Mouse (Mus musculus): ENCODE data around the gene Olfr1447. TPM values are rescaled to one million over a fixed set of nuclear protein-coding genes. Genes with fewer than 3 reads are reported as not detected.

Gene Olfr1447
- polyA plus RNA-seq (2015; fragmentation: Illumina TruSeq; extraction: RNeasy Lipid Tissue Mini Kit (QIAGEN cat#74804); ENCODE audit: insufficient read depth, low replicate concordance) = not detected

DNA sequence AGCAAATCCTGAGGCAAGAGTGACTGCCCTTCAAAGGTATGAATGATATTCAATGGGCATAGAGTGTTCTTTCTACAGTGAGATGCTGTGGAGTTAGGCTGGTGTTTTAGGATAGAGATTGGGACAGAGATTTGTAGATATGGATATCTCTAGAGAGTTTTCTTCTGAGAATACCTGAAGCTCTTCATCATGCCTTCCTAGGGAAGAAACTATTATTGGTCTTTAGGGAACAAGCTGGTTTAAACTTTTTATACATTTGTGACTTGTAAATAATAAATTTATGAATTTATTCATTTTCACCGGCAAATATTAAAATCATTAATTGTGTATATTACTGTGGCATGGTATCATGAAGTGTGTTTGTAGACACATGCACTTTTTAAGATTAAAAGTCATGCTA lies at the start of gene Olfr1447:
Gene Olfr1447 (minus strand): TSS at position 101 of the 400 bp plus-strand sequence.

DNA sequence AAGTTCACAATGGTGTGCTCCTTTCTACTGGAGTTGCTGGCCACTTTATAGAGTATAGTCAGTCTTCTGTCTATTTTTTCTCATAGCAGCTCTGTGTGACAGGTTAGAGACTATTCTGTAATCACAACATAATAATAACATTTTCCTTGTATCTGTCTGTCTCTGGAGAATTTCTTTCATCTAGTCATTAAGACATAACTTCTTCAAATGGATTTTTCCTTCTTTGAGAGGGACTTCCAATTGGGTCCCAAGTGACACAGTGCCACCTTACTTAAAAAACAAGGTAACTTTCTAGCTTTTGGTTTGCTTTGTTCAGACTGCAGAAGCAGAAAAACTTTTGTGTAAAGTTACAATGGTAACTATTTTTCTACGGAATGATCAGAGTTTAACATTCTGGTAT lies 46.4 kb upstream of the Olfr1447 start, which contains the start of gene Olfr1450:
Gene Olfr1450 (plus strand): TSS at position 301 of the 400 bp plus-strand sequence.

DNA sequence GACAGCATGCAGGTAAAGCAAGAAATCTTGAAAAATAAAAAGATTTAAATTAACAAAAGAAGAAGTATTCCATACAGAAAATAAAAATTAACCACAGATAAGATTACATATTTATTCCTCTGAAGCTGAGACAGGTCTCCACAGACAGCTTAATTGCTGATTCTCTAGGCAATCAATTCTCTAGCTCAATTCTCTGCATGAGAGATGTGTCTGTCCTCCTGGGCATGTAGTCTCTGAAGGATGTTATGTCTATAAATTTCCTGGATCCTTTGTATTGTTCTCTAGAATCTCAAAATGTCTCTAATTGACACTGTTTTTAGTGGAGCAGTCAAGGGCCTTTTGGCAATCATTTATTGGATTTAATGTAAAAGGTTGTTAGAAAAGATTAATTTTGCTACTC lies 27.0 kb upstream of the Olfr1447 start, which contains the start of gene Olfr1449:
Gene Olfr1449 (plus strand): TSS at position 301 of the 400 bp plus-strand sequence.

DNA sequence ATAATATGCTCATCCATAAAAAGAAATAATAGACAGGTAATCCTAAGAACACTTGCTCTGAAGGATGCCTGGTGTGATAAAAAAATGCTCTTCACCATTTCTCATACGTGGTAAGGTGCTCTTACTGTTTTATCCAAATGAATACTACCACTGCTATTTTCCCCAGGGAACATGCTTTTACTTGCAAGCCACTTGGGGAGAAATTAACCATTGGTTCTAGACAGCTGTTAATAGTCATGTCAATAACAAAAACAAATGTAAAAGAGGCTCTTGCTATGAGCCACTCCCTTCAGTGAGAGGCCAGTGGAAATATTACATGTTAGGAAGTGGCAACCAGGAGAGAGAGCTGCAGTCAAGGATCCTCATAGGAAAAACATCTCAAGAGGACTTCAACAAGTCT lies 20.8 kb upstream of the Olfr1447 start, which contains the start of gene Olfr1448:
Gene Olfr1448 (minus strand): TSS at position 101 of the 400 bp plus-strand sequence.

DNA sequence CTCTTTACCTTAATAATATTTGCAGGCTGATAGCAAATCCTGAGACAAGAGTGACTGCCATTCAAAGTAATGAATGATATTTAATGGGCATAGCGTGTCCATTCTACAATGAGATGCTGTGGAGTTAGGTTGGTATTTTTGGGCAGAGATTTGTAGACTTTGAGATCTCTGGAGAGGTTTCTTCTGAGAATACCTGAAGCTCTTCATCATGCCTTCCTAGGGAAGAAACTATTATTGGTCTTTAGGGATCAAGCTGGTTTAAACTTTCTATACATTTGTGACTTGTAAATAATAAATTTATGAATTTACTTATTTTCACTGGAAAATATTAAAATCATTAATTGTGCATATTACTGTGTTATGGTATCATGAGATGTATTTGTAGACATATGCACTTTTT lies 10.1 kb downstream of the Olfr1447 start, which contains the start of gene Olfr1446:
Gene Olfr1446 (minus strand): TSS at position 101 of the 400 bp plus-strand sequence.

DNA sequence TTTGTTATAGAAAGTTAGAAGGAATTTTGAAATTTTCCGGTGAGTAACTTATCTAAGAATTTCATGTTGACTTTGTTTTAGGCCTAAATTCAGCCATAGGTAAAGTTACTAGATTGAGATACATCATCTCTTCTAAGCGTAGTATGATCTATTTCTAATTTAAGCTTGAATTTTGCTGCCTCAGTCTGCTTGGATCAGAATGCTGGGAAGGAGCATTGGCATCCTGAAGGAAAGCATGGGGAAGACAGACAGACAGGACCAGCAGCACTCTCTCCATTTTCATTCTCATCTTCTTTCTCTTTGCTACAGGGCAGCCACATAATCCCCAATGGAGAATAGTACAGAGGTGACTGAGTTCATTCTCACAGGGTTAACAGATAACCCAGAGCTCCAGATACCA lies 20.0 kb downstream of the Olfr1447 start, which contains the start of gene Olfr1445:
Gene Olfr1445 (plus strand): TSS at position 301 of the 400 bp plus-strand sequence.

DNA sequence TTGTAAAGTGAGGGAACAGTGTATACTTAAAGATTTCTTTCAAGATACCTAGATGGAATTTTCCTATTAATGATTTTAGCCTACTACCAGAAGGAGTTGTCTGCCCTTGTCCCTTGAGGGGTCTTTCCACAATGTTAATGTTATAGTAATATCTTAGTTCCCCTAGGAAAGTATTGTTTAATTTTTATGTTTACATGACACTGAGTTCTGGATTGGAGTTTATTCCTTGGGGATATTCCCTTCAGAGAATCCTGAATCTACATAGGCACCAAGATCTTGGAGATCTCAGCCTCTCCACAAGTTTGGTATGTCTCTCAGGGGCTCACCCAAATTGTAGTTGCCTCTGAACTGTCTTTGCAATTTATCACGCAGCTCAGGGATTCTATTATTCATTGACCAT lies 46.6 kb downstream of the Olfr1447 start, which contains the start of gene Olfr1444:
Gene Olfr1444 (plus strand): TSS at position 301 of the 400 bp plus-strand sequence.

Other genes with a start within 250 kb of the Olfr1447 start
- not detected for gene Olfr1442, start 233.3 kb downstream of the Olfr1447 start, polyA plus RNA-seq (2015; fragmentation: Illumina TruSeq; extraction: RNeasy Lipid Tissue Mini Kit (QIAGEN cat#74804); ENCODE audit: insufficient read depth, low replicate concordance)
- gene Olfr1443, start 225.6 kb downstream of the Olfr1447 start, polyA plus RNA-seq (2015; fragmentation: Illumina TruSeq; extraction: RNeasy Lipid Tissue Mini Kit (QIAGEN cat#74804); ENCODE audit: insufficient read depth, low replicate concordance) = not detected
- gene Keg1, start 208.0 kb downstream of the Olfr1447 start, polyA plus RNA-seq (2015; fragmentation: Illumina TruSeq; extraction: RNeasy Lipid Tissue Mini Kit (QIAGEN cat#74804); ENCODE audit: insufficient read depth, low replicate concordance) = not detected
- 3.0 TPM for gene Cntf, start 138.1 kb downstream of the Olfr1447 start, polyA plus RNA-seq (2015; fragmentation: Illumina TruSeq; extraction: RNeasy Lipid Tissue Mini Kit (QIAGEN cat#74804); ENCODE audit: insufficient read depth, low replicate concordance)
- 89.9 TPM for gene Zfp91, start 107.6 kb downstream of the Olfr1447 start, polyA plus RNA-seq (2015; fragmentation: Illumina TruSeq; extraction: RNeasy Lipid Tissue Mini Kit (QIAGEN cat#74804); ENCODE audit: insufficient read depth, low replicate concordance)
- gene Lpxn, start 107.5 kb downstream of the Olfr1447 start, polyA plus RNA-seq (2015; fragmentation: Illumina TruSeq; extraction: RNeasy Lipid Tissue Mini Kit (QIAGEN cat#74804); ENCODE audit: insufficient read depth, low replicate concordance) = 86.4 TPM
- 0.37 TPM for gene Gm5244, start 57.1 kb downstream of the Olfr1447 start, polyA plus RNA-seq (2015; fragmentation: Illumina TruSeq; extraction: RNeasy Lipid Tissue Mini Kit (QIAGEN cat#74804); ENCODE audit: insufficient read depth, low replicate concordance)
- gene Olfr1444, start 46.5 kb downstream of the Olfr1447 start, polyA plus RNA-seq (2015; fragmentation: Illumina TruSeq; extraction: RNeasy Lipid Tissue Mini Kit (QIAGEN cat#74804); ENCODE audit: insufficient read depth, low replicate concordance) = 0.65 TPM
- gene Olfr1445, start 19.9 kb downstream of the Olfr1447 start, polyA plus RNA-seq (2015; fragmentation: Illumina TruSeq; extraction: RNeasy Lipid Tissue Mini Kit (QIAGEN cat#74804); ENCODE audit: insufficient read depth, low replicate concordance) = not detected
- not detected for gene Olfr1446, start 10.2 kb downstream of the Olfr1447 start, polyA plus RNA-seq (2015; fragmentation: Illumina TruSeq; extraction: RNeasy Lipid Tissue Mini Kit (QIAGEN cat#74804); ENCODE audit: insufficient read depth, low replicate concordance)
- gene Olfr1448, start 20.7 kb upstream of the Olfr1447 start, polyA plus RNA-seq (2015; fragmentation: Illumina TruSeq; extraction: RNeasy Lipid Tissue Mini Kit (QIAGEN cat#74804); ENCODE audit: insufficient read depth, low replicate concordance) = not detected
- gene Olfr1449, start 27.1 kb upstream of the Olfr1447 start, polyA plus RNA-seq (2015; fragmentation: Illumina TruSeq; extraction: RNeasy Lipid Tissue Mini Kit (QIAGEN cat#74804); ENCODE audit: insufficient read depth, low replicate concordance) = not detected
- not detected for gene Olfr1450, start 46.5 kb upstream of the Olfr1447 start, polyA plus RNA-seq (2015; fragmentation: Illumina TruSeq; extraction: RNeasy Lipid Tissue Mini Kit (QIAGEN cat#74804); ENCODE audit: insufficient read depth, low replicate concordance)
- not detected for gene Olfr1451, start 91.3 kb upstream of the Olfr1447 start, polyA plus RNA-seq (2015; fragmentation: Illumina TruSeq; extraction: RNeasy Lipid Tissue Mini Kit (QIAGEN cat#74804); ENCODE audit: insufficient read depth, low replicate concordance)
- gene Olfr1453, start 124.6 kb upstream of the Olfr1447 start, polyA plus RNA-seq (2015; fragmentation: Illumina TruSeq; extraction: RNeasy Lipid Tissue Mini Kit (QIAGEN cat#74804); ENCODE audit: insufficient read depth, low replicate concordance) = not detected
- gene Olfr1454, start 156.9 kb upstream of the Olfr1447 start, polyA plus RNA-seq (2015; fragmentation: Illumina TruSeq; extraction: RNeasy Lipid Tissue Mini Kit (QIAGEN cat#74804); ENCODE audit: insufficient read depth, low replicate concordance) = not detected
- gene Olfr1457, start 194.1 kb upstream of the Olfr1447 start, polyA plus RNA-seq (2015; fragmentation: Illumina TruSeq; extraction: RNeasy Lipid Tissue Mini Kit (QIAGEN cat#74804); ENCODE audit: insufficient read depth, low replicate concordance) = not detected
- not detected for gene Olfr1458, start 203.0 kb upstream of the Olfr1447 start, polyA plus RNA-seq (2015; fragmentation: Illumina TruSeq; extraction: RNeasy Lipid Tissue Mini Kit (QIAGEN cat#74804); ENCODE audit: insufficient read depth, low replicate concordance)
- not detected for gene Olfr1459, start 245.8 kb upstream of the Olfr1447 start, polyA plus RNA-seq (2015; fragmentation: Illumina TruSeq; extraction: RNeasy Lipid Tissue Mini Kit (QIAGEN cat#74804); ENCODE audit: insufficient read depth, low replicate concordance)

All from spleen, adult 10 weeks (tissue).